In the genomic region with DNA sequence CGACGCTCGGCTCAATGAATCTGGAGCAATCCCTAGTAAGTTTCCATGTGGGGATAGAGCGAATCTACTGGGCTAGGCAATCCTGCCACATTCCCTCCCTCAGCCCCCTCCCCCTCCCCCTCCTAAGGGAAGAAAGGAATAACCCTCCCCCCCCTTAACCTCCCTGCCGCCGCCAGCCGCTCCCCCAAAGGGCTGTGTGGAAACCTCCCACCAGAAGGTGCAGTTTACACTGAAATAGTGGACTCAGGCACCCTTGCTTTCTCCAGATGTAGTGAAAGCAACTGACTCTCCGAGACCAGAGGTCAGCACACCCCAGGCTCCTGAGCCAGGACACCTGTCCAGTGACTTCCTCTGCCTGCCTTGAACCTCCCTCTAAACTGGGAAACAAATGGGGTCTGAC, we compare ENCODE assay signal across 12 mouse cellular contexts. TPM values are rescaled to one million over a fixed set of nuclear protein-coding genes. Genes with fewer than 3 reads are reported as not detected.
DNase-seq lines count a peak whose midpoint lies in the region; ATAC-seq lines count a peak whose summit lies in the region.
"Had no signal": no experiment of that assay in that cellular context is flagged by ENCODE, and none has a peak within 500 bp of the region (broad histone marks: within the 10 kb centered on the region; RNA-seq: fewer than 3 reads in every experiment).

No protein-coding gene starts in this region.

- intact Hi-C loops in heart, postnatal 10 days (cut with DNase I): no loop called here

- H3K9me3 ChIP-seq in hindbrain, embryonic 12.5 days (replicated peaks): no peaks in the 10 kb centered on the region
- no peaks in the 10 kb centered on the region for H3K9me3 ChIP-seq in midbrain, embryonic 13.5 days
- H3K9me3 ChIP-seq: G1E had no signal

- 0 out of 2 replicates have a peak, but pooled peaks have one; percentile 17 for ATAC-seq in hindbrain, embryonic 12.5 days (ENCODE audit: low FRiP score)
- no peak for ATAC-seq in midbrain, embryonic 13.5 days
- no peak for ATAC-seq in erythroblast, adult 5-6 weeks (replicated peaks; ENCODE audit: low FRiP score, poor library complexity, severe bottlenecking)

- 1% methylated on average over 8 of the region's 8 CpGs for WGBS in hindbrain, embryonic 12.5 days
- 7% methylated on average over 8 of the region's 8 CpGs for WGBS in midbrain, embryonic 13.5 days

- peak; percentile 3 to 7 for DNase-seq in heart, adult 9 months (ENCODE audit: low spot score in 2 of 2)
- no peak for DNase-seq in heart, postnatal 10 days
- peak; percentile 86 for DNase-seq in R1 (ENCODE audit: low read depth, low spot score)
- no peak for DNase-seq in layer of hippocampus, postnatal 36 days
- DNase-seq in gastrocnemius, postnatal 4 days (ENCODE audit: low spot score in 2 of 2): no peak
- DNase-seq: cerebellum, postnatal 25 days had no signal

- peak overlapping the region; percentile 35 for H3K4me2 ChIP-seq in hindbrain, embryonic 12.5 days (replicated peaks)
- peak overlapping the region; percentile 29 for H3K4me2 ChIP-seq in midbrain, embryonic 13.5 days (replicated peaks)

- peaks cover 40% of the 10 kb centered on the region for H3K4me1 ChIP-seq in hindbrain, embryonic 12.5 days
- peaks cover 39% of the 10 kb centered on the region for H3K4me1 ChIP-seq in midbrain, embryonic 13.5 days (replicated peaks)

- H3K27me3 ChIP-seq in hindbrain, embryonic 12.5 days: no peaks in the 10 kb centered on the region
- H3K27me3 ChIP-seq in midbrain, embryonic 13.5 days: no peaks in the 10 kb centered on the region

- no peak overlapping the region; the same call in 1 of the 2 replicates for H3K4me3 ChIP-seq in hindbrain, embryonic 12.5 days
- H3K4me3 ChIP-seq in midbrain, embryonic 13.5 days (replicated peaks): no peak overlapping the region

- no peaks in the 10 kb centered on the region for H3K36me3 ChIP-seq in hindbrain, embryonic 12.5 days
- no peaks in the 10 kb centered on the region for H3K36me3 ChIP-seq in midbrain, embryonic 13.5 days
- H3K36me3 ChIP-seq: G1E had no signal

- 0 out of 2 replicates have a peak overlapping the region, but pooled peaks have one; percentile 39 for H3K9ac ChIP-seq in hindbrain, embryonic 12.5 days
- H3K9ac ChIP-seq in midbrain, embryonic 13.5 days (replicated peaks): no peak overlapping the region

- no peak overlapping the region for H3K27ac ChIP-seq in hindbrain, embryonic 12.5 days
- H3K27ac ChIP-seq in midbrain, embryonic 13.5 days: no peak overlapping the region

RNA-seq across cellular contexts. Expression of a gene that starts 11.1 kb away (rescaled TPM):
- total RNA-seq in heart, postnatal 10 days (2021): not detected
- polyA plus RNA-seq in hindbrain, embryonic 12.5 days (2016; fragmentation: Nextera tagmentation; extraction: Ambion mirVana): 0.31 and 0.46 TPM in 2 replicates
- polyA plus RNA-seq in midbrain, embryonic 13.5 days (2015; fragmentation: Nextera tagmentation; extraction: Ambion mirVana): not detected in 2 replicates
- not detected in 2 replicates for total RNA-seq in erythroblast, adult 5-6 weeks (2015; ENCODE audit: low replicate concordance)
- total RNA-seq in erythroblast, adult 5-6 weeks (2017; ENCODE audit: low replicate concordance): not detected in 2 replicates
- not detected for total RNA-seq in layer of hippocampus, postnatal 36 days (2021)
- total RNA-seq in gastrocnemius, postnatal 4 days (2021): not detected
- total RNA-seq: G1E; left cerebral cortex, adult 18-20 months had no signal
- polyA plus RNA-seq: G1E; testis, adult 2 months had no signal

RNA-seq across cellular contexts. Expression of a gene that starts 21.9 kb away (rescaled TPM):
- under 1 TPM in 1 of 2 experiments, not detected in 1; 0.10 TPM for total RNA-seq in heart, postnatal 10 days (2021)
- not detected in 2 replicates for polyA plus RNA-seq in hindbrain, embryonic 12.5 days (2016; fragmentation: Nextera tagmentation; extraction: Ambion mirVana)
- not detected in 2 replicates for polyA plus RNA-seq in midbrain, embryonic 13.5 days (2015; fragmentation: Nextera tagmentation; extraction: Ambion mirVana)
- total RNA-seq in erythroblast, adult 5-6 weeks (2015; ENCODE audit: low replicate concordance): not detected in 2 replicates
- total RNA-seq in erythroblast, adult 5-6 weeks (2017; ENCODE audit: low replicate concordance): not detected in 2 replicates
- not detected for total RNA-seq in layer of hippocampus, postnatal 36 days (2021)
- not detected for total RNA-seq in gastrocnemius, postnatal 4 days (2021)
- total RNA-seq: G1E; left cerebral cortex, adult 18-20 months had no signal
- polyA plus RNA-seq: G1E had no signal

RNA-seq across cellular contexts. Expression of a gene that starts 37.6 kb away (rescaled TPM):
- not detected for total RNA-seq in heart, postnatal 10 days (2021)
- polyA plus RNA-seq in hindbrain, embryonic 12.5 days (2016; fragmentation: Nextera tagmentation; extraction: Ambion mirVana): 1.2 and 1.3 TPM in 2 replicates
- polyA plus RNA-seq in midbrain, embryonic 13.5 days (2015; fragmentation: Nextera tagmentation; extraction: Ambion mirVana): 0.30 and 0.32 TPM in 2 replicates
- not detected in 2 replicates for total RNA-seq in erythroblast, adult 5-6 weeks (2015; ENCODE audit: low replicate concordance)
- total RNA-seq in erythroblast, adult 5-6 weeks (2017; ENCODE audit: low replicate concordance): not detected in 2 replicates
- 1 to 10 TPM; 1.1 to 1.5 TPM for total RNA-seq in layer of hippocampus, postnatal 36 days (2021)
- under 1 TPM; 0.05 to 0.07 TPM for total RNA-seq in gastrocnemius, postnatal 4 days (2021)
- polyA plus RNA-seq: G1E had no signal

Comparison
In these comparisons a context has a peak if more than half of its experiments do, and no peak if none do; other contexts are left out.
1. DNase-seq: peak in heart, adult 9 months (2 of 2) and R1 (single experiment); none in heart, postnatal 10 days (0 of 2), layer of hippocampus, postnatal 36 days (0 of 2) and gastrocnemius, postnatal 4 days (0 of 2).